Mouse (Mus musculus): Measurements from ENCODE around the gene Ppp2r5c.

DNA sequence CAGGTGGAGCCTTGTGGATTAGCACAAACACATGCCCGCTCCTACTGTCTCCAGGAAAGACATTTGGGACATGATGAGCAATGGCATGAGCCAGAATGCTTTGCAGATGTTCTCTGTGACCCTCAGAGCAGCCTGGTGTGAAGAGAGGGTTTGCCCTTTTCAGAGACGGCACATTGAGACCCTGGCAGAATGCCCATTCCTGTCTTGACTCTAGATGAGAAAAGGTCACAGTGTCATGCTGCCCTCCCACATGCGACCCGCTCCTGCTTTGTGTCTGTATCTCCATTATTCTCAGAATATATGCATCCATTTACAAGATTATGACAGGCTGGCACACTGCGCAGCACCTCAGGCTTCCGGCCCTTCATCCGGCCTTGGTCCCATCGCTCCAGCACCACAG is 94.1 kb downstream of the Ppp2r5c start:
- no peak for TF ChIP-seq CTCF (IDR thresholded peaks at IDR 0.05; ENCODE audit: borderline replicate concordance, insufficient read depth, low read depth, low read length)
- TF ChIP-seq POLR2A (IDR thresholded peaks at IDR 0.05; ENCODE audit: borderline replicate concordance, insufficient read depth, low read length), result no peak
